Mouse (Mus musculus) liver, adult 2 months (tissue): ENCODE results near the gene Olfr1057.
"Not testable (repeated sequence)": the region's sequence is repeated elsewhere in the genome, so short reads cannot be mapped to it uniquely, and the experiment has no call there.

Experiments
- CTCF ChIP-seq: fragments of 200-500 bp; IDR thresholded peaks from 2 replicates; pipeline ENCODE4 v1.5.1; 2011; ENCODE audit warnings: low read depth, low read length, control low read depth
- POLR2A ChIP-seq: fragments of 200-500 bp; IDR thresholded peaks from 2 replicates; pipeline ENCODE4 v1.6.1; 2011; ENCODE audit warnings: low read length, control low read depth; ENCODE audit not compliant: insufficient read depth; ENCODE audit errors: extremely low read depth

DNA sequence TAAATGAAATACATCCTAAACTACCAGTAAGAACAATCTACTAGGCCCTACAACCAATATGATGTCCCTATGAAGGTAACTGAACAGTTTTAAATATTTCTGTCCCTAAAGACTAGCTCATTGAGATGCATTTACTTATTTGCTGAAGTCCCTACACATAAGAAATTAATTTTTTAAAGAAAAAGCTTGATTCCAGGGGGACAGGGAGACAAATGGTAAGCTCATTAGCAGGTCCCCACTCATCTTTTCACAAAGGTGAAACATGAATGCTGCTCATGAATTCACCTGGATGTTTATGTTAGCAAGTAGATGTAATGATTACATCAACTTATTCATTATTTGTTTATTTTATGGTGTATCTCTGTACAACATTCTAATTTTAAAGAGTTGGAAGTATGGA, 48.5 kb upstream of the Olfr1057 start, which contains the start of gene Olfr1062:
- TF ChIP-seq CTCF, POLR2A: not testable (repeated sequence)
